10 mouse cellular contexts compared by ENCODE assay signal in the genomic region with DNA sequence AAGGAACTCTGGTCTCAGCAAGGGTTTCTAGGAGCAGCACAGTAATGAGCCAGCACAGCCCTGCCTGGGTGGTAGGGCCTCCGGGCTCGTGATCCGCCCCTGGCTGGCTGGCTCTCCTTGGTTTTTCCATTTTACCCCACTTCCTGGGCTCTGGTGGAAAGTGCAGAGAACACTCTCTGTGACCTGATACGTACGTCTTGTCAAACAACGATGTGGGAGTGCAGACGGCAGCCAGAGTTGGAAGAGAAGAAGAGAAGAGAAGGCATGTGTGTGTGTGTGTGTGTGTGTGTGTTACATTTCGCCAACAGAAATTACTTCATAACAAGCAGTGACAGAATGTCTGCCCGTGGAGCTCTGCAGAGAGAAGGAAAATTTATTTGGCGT.
DNase-seq lines count a peak whose midpoint lies in the region; ATAC-seq and TF ChIP-seq lines count a peak whose summit lies in the region.
"Had no signal": no experiment of that assay in that cellular context is flagged by ENCODE, and none has a peak within 500 bp of the region (broad histone marks: within the 10 kb centered on the region; RNA-seq: fewer than 3 reads in every experiment).

No protein-coding gene starts in this region.

- H3K4me3 ChIP-seq in heart, postnatal 0 days (ENCODE audit: low read depth, low read length): 0 out of 2 replicates have a peak overlapping the region, but pooled peaks have one; percentile 6
- H3K4me3 ChIP-seq in liver, embryonic 12.5 days: no peak overlapping the region
- no peak overlapping the region for H3K4me3 ChIP-seq in midbrain, embryonic 15.5 days
- no peak overlapping the region for H3K4me3 ChIP-seq in cerebellum, adult 2 months (replicated peaks; ENCODE audit: insufficient read depth, low read depth, low read length)
- H3K4me3 ChIP-seq: erythroblast, embryonic 14.5 days; myocyte had no signal

- no peak for TF ChIP-seq POLR2A in cerebellum, adult 2 months (IDR thresholded peaks at IDR 0.05; ENCODE audit: borderline replicate concordance, insufficient read depth, low read length)

- no peaks in the 10 kb centered on the region for H3K9me3 ChIP-seq in heart, postnatal 0 days (replicated peaks; ENCODE audit: control insufficient read depth, low read length)
- H3K9me3 ChIP-seq in liver, embryonic 12.5 days (replicated peaks): no peaks in the 10 kb centered on the region
- H3K9me3 ChIP-seq in midbrain, embryonic 15.5 days: no peaks in the 10 kb centered on the region

- 0 out of 2 replicates have a peak overlapping the region, but pooled peaks have one; percentile 15 for H3K9ac ChIP-seq in heart, postnatal 0 days (replicated peaks; ENCODE audit: low read depth, low read length)
- H3K9ac ChIP-seq in liver, embryonic 12.5 days: no peak overlapping the region
- no peak overlapping the region for H3K9ac ChIP-seq in midbrain, embryonic 15.5 days

- peak; percentile 7 for DNase-seq in gastrocnemius, postnatal 10 days
- no peak for DNase-seq in gastrocnemius, adult 8-10 months (ENCODE audit: low spot score in 2 of 2)
- DNase-seq in adrenal gland, postnatal 36 days: peak; percentile 25 to 41
- DNase-seq in heart, postnatal 0 days (ENCODE audit: low spot score): no peak
- DNase-seq in cerebellum, adult 2 months: no peak

- no peaks in the 10 kb centered on the region for H3K36me3 ChIP-seq in heart, postnatal 0 days (replicated peaks; ENCODE audit: control insufficient read depth, insufficient read depth, low read length)
- H3K36me3 ChIP-seq in liver, embryonic 12.5 days: no peaks in the 10 kb centered on the region
- H3K36me3 ChIP-seq in midbrain, embryonic 15.5 days (replicated peaks): no peaks in the 10 kb centered on the region

- 25% methylated on average over 10 of the region's 10 CpGs for WGBS in heart, postnatal 0 days
- 37% methylated on average over 10 of the region's 10 CpGs for WGBS in liver, embryonic 12.5 days (ENCODE audit: insufficient replicate concordance)
- 57% methylated on average over 10 of the region's 10 CpGs for WGBS in midbrain, embryonic 15.5 days
- 67% methylated on average over 10 of the region's 10 CpGs for WGBS in cerebellum, adult 2 months

- no peak for TF ChIP-seq CTCF in heart, postnatal 0 days (IDR thresholded peaks at IDR 0.05; ENCODE audit: low read depth)
- no peak for TF ChIP-seq CTCF in cerebellum, adult 2 months (IDR thresholded peaks at IDR 0.05; ENCODE audit: borderline replicate concordance, insufficient read depth, low read depth, low read length)

- H3K27ac ChIP-seq in heart, postnatal 0 days (ENCODE audit: low read depth): peak overlapping the region; percentile 73
- H3K27ac ChIP-seq in liver, embryonic 12.5 days: peak overlapping the region; percentile 43; the same call in 1 of the 2 replicates
- H3K27ac ChIP-seq in midbrain, embryonic 15.5 days: no peak overlapping the region
- no peak overlapping the region for H3K27ac ChIP-seq in cerebellum, adult 2 months (ENCODE audit: insufficient read depth, low read length)

- peak; percentile 62 for ATAC-seq in heart, postnatal 0 days (ENCODE audit: insufficient read depth, low read depth)
- no peak for ATAC-seq in liver, embryonic 12.5 days
- ATAC-seq in cerebellum, adult (ENCODE audit: insufficient number of reproducible peaks, low FRiP score, low TSS enrichment): no peak
- ATAC-seq in midbrain, embryonic 15.5 days (replicated peaks): no peak

- H3K4me2 ChIP-seq in heart, postnatal 0 days (ENCODE audit: low read depth, low read length): peak overlapping the region; percentile 33
- no peak overlapping the region for H3K4me2 ChIP-seq in liver, embryonic 12.5 days
- H3K4me2 ChIP-seq in midbrain, embryonic 15.5 days: no peak overlapping the region

- no peak for TF ChIP-seq EP300 in heart, postnatal 0 days (IDR thresholded peaks at IDR 0.05; ENCODE audit: low read depth)

- H3K27me3 ChIP-seq in heart, postnatal 0 days (ENCODE audit: control insufficient read depth, insufficient read depth, low read length): no peaks in the 10 kb centered on the region
- H3K27me3 ChIP-seq in liver, embryonic 12.5 days (replicated peaks): no peaks in the 10 kb centered on the region
- no peaks in the 10 kb centered on the region for H3K27me3 ChIP-seq in midbrain, embryonic 15.5 days (replicated peaks)
- no peaks in the 10 kb centered on the region; the same call in 1 of the 2 replicates for H3K27me3 ChIP-seq in cerebellum, adult 2 months (ENCODE audit: control insufficient read depth, insufficient read depth, low read length)

- H3K4me1 ChIP-seq in heart, postnatal 0 days (ENCODE audit: control insufficient read depth, insufficient read depth): peaks cover 22% of the 10 kb centered on the region
- peaks cover 16% of the 10 kb centered on the region for H3K4me1 ChIP-seq in liver, embryonic 12.5 days
- H3K4me1 ChIP-seq in midbrain, embryonic 15.5 days: peaks cover 13% of the 10 kb centered on the region
- no peaks in the 10 kb centered on the region for H3K4me1 ChIP-seq in cerebellum, adult 2 months (ENCODE audit: control insufficient read depth, insufficient read depth, low read length)

Comparison
In these comparisons a context has a peak if more than half of its experiments do, and no peak if none do; other contexts are left out.
1. DNase-seq: peak in gastrocnemius, postnatal 10 days (single experiment) and adrenal gland, postnatal 36 days (2 of 2); none in gastrocnemius, adult 8-10 months (0 of 2), heart, postnatal 0 days (single experiment) and cerebellum, adult 2 months (0 of 2).
2. H3K27ac ChIP-seq: peak in heart, postnatal 0 days (single experiment) and liver, embryonic 12.5 days (single experiment); none in midbrain, embryonic 15.5 days (single experiment) and cerebellum, adult 2 months (single experiment).